Mouse (Mus musculus): Measurements from ENCODE around the gene Cops7a.

DNA sequence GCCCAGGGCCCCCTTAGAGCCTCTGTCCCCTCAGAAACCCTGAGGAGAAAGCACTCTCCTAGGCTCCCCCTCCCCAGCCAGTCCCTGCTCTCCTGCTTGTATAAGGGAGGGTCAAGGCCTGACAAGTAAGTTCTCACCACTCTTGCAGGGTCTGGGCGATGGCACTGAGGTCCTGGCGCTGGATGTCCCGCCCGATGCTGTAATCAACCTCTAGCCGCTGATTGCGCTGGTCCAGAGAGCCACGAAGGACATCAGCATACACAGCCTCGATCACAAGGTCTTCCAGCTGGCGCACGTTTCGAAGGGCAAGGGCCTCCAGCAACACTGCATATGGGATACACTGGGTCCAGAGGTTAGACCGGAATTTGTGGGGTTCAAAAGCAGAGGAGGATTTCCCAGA lies 4.3 kb downstream of the Cops7a start:
- TF ChIP-seq POLR2A (IDR thresholded peaks at IDR 0.05; ENCODE audit: insufficient read depth, low read depth, low read length) = no peak
- no peak for TF ChIP-seq CTCF (IDR thresholded peaks at IDR 0.05; ENCODE audit: insufficient read depth, low read depth, low read length)

All from olfactory bulb, adult 2 months (tissue).